Mouse (Mus musculus) naive thymus-derived CD4-positive, alpha-beta T cell, adult 2 months (primary cell): ENCODE data around the gene Cldn24.
"Not testable (repeated sequence)": the region's sequence is repeated elsewhere in the genome, so short reads cannot be mapped to it uniquely, and the experiment has no call there.

Experiments
- DNase-seq: peaks from one replicate; pipeline ENCODE4 v3.0.0-alpha.2; 2011; ENCODE audit warnings: low read depth

Gene Cldn24

DNA sequence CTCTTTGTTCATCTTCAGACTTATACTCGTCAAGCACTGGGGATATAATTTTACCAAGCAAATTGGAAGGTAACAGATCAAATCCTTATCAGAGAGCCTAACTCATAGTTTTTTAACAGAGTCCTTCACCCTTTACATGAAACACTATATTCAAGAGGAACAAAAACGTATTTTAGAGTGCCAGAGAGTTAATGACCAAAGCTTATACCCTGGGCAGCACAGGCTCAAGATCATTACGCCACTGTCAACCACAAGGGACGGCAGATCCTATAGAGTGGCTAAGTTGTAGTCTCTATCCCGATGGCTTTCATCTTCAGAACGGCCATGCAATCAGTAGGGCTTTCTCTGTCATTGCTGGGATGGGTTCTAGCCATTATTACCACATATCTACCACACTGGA is at the start of gene Cldn24:
Cldn24 (plus strand) TSS at position 301 of the 400 bp plus-strand sequence.
- DNase-seq: no peak

DNA sequence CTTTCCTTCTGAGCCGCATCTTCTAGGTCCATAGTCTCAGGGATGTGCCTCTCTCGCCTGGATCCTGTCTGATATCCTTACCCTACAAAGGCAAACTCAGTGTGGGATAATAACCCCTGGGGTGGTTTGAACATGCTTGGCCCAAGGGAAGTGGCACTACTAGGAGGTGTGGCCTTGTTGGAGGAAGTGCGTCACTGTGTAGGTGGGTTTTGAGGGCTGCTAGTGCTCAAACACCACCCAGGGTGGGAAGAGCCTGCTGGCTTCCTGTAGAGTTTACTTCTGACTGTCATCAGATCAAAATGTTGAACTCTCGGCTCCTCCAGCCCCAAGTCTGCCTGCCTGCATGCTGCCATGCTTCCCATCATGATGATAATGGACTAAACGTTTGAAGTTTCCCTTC is 49.0 kb upstream of the Cldn24 start:
- DNase-seq: no peak

DNA sequence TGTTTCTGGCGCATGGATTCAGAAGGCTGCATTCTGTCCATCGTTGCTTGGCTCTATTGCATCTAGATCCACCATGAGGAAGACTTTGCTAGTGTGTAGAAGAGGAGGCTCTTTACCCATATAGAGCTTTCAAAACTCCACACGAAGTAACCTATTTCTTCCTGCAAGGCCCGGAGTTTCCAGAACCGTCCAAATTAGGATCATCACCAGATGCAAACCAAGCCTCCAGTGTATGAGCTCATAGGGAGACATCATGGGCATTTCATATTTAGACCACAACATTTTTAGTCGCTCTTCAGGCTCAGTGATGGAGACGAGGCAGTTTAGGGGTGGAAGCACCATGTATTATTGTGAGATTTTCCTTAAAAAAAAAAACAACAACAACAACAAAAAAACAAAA is 44.5 kb upstream of the Cldn24 start:
- DNase-seq: no peak

DNA sequence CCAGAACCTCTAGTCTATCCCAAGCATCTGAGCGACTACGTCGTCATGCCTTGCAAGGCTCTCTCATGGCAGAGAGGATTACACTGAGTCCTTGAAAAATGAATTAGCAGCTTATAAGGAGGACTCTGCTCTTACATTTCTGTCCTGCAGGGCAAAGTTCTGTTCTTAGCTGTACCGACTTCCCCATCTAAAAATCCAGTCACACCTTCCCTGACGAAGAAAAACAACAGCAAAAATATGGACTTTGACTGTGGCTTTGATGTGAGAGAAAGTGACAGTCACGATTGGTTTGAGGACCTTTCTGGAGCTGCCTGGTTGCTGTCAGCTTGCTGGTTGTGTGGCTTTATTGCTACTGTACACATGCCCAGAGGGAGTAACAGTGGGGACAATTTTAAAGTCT is 42.4 kb upstream of the Cldn24 start:
- DNase-seq: no peak

DNA sequence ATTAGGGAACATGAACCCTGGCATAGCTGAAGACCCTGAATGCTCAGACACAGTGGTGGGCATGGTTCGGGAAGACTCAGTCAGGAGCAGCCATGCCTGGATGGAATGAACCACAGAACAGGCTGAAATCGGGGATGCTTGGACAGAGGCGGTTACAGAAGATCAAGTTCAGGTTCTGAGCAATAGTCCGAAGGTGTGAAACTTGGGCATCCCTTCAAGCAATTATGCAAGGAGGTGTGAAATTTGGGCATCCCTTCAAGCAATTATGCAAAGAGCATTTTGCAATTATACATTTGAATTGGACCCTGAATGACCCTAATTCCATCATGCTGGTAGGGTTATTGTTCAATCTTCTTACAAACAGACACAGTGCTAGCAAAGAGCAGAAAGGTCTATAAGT is 40.1 kb upstream of the Cldn24 start:
- DNase-seq: no peak

DNA sequence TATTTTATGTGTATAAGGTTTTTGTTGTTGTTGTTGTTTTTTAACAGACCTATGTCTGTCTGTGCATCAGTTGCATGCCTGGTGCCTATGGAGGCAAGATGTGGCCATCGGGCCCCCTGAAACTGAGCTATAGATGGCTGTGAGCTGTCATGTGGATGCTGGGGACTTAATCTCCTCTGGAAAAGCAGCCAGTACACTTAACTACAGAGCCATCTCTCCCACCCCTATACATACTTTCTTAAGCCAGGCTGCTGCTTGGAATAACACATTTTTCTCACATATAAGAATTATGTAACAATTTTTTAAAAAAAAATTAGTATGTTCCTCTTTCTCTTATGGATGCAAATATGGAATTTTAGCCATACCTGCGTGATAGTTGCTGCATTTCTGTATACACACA is 38.4 kb upstream of the Cldn24 start:
- no peak for DNase-seq

DNA sequence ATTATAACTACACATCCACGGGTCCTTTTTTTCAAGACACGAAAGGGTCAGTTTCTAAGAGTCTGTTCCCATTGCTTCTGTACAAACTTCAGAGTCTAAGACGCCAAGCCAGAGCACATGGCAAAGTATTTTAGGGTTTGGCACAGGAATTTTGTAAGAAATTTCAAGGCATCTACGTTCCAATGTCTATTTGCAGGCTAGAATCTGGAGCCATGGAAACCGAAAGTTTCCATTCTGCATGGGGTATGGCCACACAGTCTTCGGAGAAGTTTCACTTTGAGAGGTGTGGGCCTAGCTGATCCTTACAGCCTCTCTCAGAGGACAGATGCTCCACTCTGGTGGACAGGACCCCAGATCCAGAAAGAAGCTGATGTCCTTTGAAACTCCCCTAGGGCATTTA is 38.0 kb upstream of the Cldn24 start:
- no peak for DNase-seq

DNA sequence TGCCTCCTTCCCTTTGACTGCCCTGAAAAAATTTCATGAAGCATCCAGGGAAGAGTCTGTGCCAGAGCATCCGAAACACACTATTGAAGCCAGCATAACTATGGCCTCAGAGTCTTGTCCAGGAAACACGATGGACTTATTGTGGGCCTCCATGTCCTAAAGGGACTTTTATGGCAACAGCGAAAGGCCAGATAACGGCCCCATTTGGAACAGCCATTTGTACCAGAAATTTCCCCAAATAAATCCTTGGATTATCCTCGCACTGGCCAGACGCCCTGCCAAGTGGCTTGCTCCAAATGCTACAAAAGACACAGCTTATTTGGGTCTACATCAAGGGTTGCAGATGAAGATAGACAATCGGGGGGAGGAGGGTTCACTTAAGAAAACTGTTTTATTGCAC is 37.5 kb upstream of the Cldn24 start:
- no peak for DNase-seq

DNA sequence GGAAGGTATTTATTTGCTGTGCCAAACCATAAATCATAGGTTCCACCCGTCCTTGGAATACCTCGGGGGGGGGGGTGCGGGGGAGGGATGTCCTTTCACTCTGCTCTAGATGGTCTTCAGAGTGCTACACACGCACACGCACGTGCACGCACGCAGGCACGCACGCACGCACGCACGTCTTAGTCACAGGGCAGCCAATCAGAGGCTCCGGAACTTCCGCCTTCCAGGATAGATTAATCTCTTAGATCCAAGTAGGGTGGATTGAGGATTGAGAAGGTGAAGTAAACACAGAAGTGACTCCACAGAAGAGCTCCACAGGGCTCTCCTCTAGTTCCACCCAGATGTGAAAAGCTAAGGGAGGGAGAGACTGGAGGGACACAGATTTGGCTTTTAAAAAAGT is 35.6 kb upstream of the Cldn24 start:
- DNase-seq: no peak

DNA sequence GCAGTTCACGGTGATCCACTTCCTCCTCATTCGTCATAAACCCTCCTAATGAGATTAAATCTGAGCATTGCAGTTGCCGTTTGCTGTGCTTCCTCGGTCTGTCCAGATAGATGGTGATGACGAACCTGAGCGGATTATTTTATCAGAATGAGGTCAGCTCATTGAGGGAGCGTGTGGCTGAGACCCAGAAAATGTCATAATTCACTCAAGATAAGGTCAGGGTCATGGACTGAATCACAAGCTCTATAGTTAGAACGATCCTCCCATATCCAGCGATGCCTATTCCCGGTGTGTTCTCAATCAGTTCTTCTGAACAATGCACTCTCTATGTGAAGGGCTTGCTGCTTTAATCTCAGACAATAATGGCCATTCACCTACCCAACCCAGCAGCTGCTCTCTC is 34.2 kb upstream of the Cldn24 start:
- DNase-seq: no peak

DNA sequence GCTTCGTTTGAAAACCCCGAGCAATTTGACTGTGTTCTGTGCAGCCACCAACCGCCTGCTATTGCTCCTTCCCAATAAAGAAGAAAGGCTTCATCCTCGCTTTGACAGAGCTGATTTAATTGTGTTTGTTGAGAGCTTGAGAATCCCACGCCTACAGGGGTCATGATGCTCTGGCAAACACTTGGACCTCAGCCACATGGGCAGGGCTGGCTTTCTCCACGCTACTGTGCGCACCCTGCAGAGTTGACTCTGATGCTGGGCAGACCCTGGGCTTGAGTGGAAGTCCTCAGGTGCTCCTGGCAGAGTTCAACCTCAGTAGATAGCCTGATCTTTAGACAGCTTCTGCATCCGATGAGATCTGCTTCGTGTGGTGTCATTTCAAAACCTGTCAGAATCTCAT is 30.0 kb upstream of the Cldn24 start:
- DNase-seq: no peak

DNA sequence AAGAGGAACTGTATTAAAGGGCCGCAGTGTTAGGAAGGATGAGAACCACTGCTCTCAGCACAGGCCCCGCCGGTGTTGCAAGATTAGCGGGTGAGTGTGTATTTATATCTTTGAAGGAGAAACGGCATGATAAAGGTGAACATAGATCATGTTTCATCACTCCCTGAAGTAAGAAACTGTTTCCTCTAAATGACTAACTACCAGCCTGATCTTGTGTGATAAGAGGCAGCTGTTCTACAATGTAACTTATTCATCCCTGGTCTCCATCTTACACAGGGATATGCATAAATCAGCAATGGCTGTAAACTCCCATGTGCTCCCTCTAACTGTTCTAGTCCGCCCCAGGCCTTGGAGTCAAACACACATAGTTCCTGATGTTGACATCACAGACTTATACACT is 22.5 kb upstream of the Cldn24 start:
- no peak for DNase-seq

DNA sequence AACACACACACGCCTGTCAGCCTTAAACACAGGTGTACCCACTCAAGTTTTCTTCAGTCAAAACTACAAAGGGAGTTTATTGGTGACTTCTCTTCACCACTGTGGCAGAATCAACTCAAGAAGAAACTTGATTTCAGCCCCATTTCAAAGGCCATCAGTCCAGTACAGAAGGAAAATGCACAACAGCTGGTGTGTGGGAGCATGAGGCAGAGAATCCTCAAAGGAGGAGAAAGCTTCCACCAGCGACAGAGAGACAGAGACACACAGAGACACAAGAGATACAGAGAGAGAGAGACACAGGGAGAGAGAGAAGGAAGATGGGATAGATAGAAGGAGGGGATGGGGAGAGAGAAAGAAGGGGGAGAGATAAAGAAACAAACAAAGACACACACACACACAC is 19.6 kb upstream of the Cldn24 start:
- DNase-seq: no peak

DNA sequence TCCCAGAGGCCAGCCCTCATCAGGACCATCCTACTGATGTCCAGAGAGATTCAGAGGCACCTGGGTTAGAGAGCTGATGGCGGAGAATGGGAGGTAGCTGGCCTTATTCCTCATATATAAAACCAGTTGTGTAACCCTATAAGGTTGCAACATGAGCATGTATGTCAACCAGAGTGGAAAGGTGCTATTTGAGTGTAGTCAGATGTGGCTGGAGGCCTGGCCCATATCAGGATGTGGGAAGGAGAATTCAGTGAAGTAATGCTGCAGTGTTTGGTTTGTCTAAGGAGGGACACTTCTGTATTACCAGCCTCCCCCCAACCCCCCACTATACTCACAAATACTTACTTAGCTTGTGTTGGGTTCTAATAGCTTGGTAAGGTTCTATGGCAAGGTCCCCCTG is 17.7 kb upstream of the Cldn24 start:
- no peak for DNase-seq

DNA sequence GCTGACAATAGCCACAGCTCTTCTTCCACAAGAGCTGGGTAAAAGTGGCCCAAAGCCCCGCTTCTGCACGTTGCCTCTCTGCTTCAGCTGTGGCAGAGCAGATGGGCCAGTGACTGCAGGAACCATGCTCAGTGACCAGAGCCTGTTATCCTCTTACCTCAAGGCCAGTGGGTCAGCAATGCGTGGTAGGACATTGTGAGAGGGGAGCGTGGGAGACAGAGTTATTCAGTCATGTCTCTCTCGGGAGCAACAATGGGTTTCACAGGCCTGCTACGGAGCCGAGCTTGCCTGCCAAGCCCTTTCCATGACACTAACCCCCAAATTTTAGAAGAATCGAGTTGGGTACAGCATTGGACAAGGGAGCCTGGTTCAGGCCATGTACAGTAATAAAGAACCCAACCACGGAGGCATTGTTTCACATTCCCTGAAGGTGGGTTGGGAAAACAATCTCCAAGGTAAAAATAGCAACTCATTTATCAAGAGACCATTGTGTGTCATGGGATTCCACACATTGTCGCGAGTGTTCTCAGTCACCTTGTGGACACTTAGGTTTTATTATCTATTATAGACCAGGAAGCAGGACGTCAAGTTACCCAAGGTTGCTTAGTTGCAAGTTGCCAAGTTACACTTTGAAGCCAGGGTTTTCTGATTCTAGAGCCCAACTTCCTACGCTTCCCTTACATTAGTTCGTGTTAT is 11.8 kb upstream of the Cldn24 start:
- DNase-seq: no peak

DNA sequence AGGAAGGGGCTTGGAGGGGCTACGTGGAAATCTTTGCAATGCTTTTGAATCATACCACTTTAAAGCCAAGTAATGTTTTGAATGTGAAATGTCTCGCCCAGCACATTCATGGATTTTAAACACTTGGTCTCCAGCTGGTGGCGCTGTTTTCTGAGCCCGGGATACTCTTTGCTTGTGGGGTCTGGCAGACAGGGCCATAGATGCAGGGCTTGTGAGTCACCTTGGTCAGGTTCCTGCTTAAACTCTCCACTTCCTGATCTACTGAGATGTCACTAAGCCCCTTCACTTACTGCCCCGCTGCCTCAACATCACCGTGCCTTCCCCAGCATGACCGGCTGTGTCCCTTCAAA is 11.3 kb upstream of the Cldn24 start:
- no peak for DNase-seq

DNA sequence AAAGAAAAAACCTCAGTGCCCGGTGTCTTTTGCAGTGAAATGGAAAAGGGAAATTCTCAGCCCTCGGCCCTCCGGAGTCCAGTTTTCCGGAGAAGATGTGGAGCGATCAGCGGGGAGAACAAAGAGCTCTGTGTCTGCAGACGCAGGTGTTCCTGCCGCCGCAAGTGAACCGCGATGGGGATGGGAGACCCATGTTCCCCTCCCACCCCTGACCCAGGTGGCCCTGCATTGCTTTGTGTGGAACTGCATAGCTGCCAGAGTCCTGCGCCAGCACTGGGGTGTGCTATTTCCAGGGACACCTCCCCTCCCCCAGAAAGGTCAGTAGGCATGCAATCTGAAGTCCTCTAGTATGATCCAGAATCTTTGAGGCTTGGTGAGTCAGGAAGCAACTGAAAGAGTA is 10.7 kb upstream of the Cldn24 start:
- no peak for DNase-seq

DNA sequence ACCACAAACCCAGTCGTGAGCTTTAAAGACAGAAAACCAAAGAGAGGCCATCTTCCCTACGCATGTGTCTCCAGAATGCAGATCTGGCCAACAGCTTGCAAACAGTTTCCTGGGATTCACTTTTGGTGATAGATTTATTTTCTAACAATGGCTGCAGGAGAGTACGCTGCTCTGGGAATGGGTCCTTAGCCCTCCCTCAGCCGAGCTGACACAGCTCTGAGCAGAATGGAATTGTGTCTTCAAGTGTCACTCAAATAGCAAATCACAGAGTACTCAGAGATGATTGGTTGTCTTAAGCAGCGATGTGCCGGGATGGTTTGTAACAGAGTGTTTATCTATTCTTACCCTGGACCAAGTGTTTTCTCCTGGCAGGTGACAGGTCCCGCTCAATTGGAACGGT is 2.9 kb upstream of the Cldn24 start:
- no peak for DNase-seq

DNA sequence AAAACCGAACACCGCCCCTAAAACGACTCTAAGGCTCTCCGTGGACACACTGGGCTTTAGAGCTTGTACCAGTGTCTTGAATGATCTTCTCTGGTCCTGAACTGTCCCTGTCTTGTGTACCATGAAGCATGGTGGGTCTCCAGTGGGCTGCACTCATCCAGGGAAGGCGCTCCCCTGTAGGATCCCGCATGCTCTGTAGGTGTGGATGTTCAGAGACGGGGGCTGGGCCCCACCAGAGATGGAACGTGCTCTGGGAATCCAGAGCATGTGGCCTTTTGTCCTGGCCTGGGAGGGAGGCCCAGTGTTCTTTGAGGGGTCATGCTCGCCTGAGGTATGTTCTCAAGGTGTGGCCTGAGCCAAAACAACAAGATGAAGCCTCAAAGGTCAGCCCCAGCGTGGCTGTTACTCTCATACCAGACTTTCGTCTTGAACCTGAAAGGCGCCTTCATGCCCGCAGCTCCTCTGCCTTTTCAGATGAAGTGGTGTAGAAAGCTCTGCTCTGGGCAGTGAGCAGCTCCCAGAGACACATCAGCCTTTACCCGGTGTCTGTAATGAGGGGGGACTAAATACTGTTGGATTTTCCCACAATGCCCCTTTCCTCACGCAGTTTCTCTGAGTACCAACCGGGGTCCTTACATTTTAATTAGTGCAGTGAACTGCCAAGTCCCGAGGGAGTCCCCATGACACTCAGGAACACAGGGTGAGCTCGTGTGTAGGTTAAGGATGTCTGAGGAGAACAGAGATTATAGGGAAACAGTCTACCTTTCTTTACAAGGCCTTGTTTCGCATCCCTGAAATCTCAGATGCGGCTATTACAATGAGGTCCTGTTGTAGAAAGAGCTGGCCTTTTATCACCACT is 800 bp upstream of the Cldn24 start:
- no peak for DNase-seq

DNA sequence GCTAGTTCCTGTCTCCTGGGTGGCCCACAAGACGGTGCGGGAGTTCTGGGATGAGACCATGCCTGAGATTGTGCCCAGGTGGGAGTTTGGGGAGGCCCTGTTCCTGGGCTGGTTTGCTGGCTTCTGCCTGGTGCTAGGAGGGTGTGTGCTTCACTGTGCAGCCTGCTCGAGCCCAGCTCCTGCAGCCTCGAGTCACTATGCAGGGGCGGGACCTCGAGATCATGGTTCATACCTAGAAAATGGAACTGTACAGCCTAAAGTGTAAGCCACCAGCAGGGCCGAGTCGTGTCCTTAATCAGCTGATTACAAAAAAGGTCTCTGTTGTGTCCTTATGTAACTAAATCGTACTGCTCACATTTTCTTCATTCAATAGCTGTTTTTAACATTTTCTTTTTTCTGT is 598 bp downstream of the Cldn24 start:
- not testable (repeated sequence) for DNase-seq

DNA sequence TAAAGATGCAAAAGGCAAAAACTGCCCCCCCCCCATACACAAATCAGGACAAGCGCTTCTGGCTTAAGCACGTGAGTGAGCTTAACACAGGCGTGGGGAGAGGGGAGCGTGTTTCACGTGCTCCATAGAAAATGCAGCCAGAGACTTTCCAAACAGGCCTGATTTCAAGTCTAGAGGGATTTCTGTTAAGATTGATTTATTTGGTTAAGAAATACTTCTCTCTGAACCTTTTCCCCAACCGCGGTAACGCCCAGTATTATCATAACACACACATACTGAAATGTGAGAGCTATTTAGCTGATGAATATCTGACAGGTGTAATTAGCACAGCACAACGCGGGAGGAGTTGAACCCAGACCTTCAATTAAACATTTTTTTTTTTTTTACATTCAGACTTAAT is 1.8 kb downstream of the Cldn24 start:
- no peak for DNase-seq

DNA sequence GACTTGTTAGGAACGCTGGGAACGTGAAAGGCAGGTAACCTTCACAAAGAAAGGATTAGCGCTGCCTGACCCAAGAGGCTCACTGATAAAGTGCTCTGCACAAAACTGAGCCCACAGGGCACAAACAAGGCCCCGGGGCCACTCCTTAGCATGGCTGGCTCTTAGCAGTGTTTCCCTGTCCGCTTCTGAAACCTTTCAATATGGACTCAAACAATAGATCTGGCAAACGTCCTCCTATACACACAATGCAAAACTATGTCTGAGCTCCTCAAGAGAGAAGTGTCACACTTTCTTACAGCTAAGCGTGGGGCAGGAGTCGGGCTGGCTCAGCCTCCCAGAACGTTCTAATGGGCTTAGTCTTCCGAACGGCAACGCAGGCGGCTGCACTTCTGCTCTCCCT is 2.2 kb downstream of the Cldn24 start, which contains the start of gene Cldn22:
Cldn22 (plus strand) TSS at position 301 of the 400 bp plus-strand sequence.
- DNase-seq: no peak

DNA sequence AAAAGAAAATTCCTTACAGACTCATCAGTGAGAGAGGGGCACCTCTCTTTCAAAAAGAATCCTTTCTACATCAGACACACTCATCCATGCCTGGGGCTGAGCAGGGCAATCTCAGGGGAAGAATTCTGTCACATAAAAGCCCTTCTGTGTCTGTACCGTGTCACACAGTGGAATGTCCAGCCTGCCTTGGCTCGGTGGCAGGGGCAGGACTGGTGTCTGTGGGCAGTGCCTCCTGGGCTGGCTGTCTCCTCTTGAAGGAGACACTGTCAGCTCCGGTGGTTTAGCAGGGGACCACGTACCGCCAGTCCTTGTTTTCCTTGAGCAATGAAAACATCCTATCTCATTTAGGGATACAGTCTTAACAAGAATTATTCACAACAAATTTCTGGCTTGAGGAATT is 3.7 kb downstream of the Cldn24 start:
- DNase-seq: no peak

DNA sequence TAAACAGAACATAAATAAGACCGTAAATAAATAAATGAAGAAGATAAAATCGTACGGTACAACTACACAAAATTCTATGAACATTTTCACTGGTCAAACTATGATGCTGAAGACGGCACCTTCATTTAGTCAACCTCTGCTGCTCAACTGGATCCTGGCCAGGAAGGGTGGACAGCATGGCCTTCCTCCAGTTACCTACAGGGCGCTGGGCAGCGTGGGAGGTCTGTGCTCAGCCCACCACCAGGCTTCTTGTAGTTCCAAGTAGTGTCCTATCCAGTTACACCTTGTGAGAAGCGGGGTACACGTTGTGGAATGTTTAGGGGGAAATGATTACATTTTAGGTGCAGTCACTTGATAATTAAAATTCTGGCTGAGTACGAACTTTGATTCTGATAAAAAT is 5.0 kb downstream of the Cldn24 start:
- DNase-seq: no peak
